Mouse (Mus musculus) stomach, postnatal 0 days (tissue): Measurements from ENCODE around the gene Syf2.

ENCODE experiments used
- CTCF ChIP-seq: IDR thresholded peaks from 2 replicates; pipeline ENCODE4 v1.5.1; 2016; ENCODE audit warnings: antibody characterized with exemption, low read depth, mild to moderate bottlenecking, moderate library complexity
- EP300 ChIP-seq: optimal IDR thresholded peaks from 2 replicates; pipeline ENCODE3; 2016; ENCODE audit warnings: antibody characterized with exemption

DNA sequence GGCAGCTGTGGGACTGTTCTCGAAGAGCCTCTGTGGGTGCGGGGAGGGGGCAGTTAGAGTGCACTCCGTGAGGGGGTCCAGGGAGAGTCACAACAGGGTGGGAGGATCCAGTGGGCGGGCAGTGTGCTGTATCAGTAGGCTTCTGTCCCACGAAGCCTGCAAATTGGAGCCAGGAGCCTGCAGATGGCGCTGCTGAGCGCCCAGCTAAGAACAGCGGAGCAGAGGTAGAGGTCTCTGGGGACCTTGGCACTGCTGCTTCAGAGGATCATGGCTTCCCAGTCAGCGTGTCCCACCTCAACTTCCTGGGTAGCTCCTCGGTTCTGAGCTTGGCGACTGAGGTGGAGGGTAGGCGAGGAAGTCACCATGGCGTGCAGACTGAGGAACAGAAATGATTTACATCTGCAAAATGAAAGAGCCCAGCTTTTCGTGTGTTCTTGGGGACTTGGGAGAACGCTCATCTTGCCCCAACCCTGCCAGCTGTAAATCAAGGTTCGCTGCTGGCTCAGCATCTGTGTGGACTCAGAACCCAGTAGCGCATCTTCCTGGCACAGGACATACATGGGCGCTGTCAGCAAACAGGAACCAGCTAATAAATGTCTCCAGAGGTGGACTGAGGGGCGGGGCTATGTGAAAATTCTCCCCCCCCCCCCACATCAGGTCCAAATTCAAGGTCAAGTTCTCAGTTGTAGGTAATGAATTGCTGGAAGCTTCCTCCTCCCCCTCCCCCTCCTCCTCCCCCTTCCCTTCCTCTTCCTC lies 32.5 kb downstream of the Syf2 start:
- TF ChIP-seq EP300 (no peak), CTCF (peak; percentile 77)
